Mouse (Mus musculus) testis, adult 2 months (tissue): ENCODE measurements around the gene 1700015G11Rik.

ENCODE experiments used
- CTCF ChIP-seq: fragments of 200-500 bp; IDR thresholded peaks from 2 replicates; pipeline ENCODE4 v1.5.1; 2012; ENCODE audit warnings: low read depth, mild to moderate bottlenecking, inconsistent platforms, low read length, moderate library complexity; ENCODE audit not compliant: control insufficient read depth, insufficient read depth, insufficient replicate concordance
- POLR2A ChIP-seq: fragments of 200-500 bp; IDR thresholded peaks from 2 replicates; pipeline ENCODE4 v1.6.1; 2012; ENCODE audit warnings: low read depth, mild to moderate bottlenecking, inconsistent platforms, low read length, moderate library complexity; ENCODE audit not compliant: control insufficient read depth

GRCm38 (mm10) chr7:51985763-51986162, 29.8 kb downstream of the 1700015G11Rik start:
- TF ChIP-seq CTCF (no peak), POLR2A (no peak)
